Mouse (Mus musculus) midbrain, embryonic 16.5 days (tissue): ENCODE data around the gene Rasgrp2. TPM values are rescaled to one million over a fixed set of nuclear protein-coding genes. Genes with fewer than 3 reads are reported as not detected.

Source experiments
- ATAC-seq: fragments of 200-750 bp; cut with Nextera tagmentation; 2 replicates; pipeline ENCODE4 v1.8.0; 2017; ENCODE audit warnings: moderate TSS enrichment
- H3K27ac ChIP-seq: fragments of 300-500 bp; sonication (generic); 2 replicates; pipeline ENCODE4 v1.5.1; 2014; ENCODE audit warnings: mild to moderate bottlenecking, low read length, mixed read lengths
- H3K27me3 ChIP-seq: fragments of 300-500 bp; sonication (generic); 2 replicates; pipeline ENCODE4 v1.6.1; 2014; ENCODE audit warnings: low read depth, low read length, mixed read lengths; ENCODE audit not compliant: control insufficient read depth, insufficient read depth
- H3K36me3 ChIP-seq: fragments of 300-500 bp; sonication (generic); 2 replicates; pipeline ENCODE4 v1.6.1; 2014; ENCODE audit warnings: mild to moderate bottlenecking, low read length, moderate library complexity, mixed read lengths; ENCODE audit not compliant: control insufficient read depth, insufficient read depth
- H3K4me1 ChIP-seq: fragments of 300-500 bp; sonication (generic); 2 replicates; pipeline ENCODE4 v1.6.1; 2014; ENCODE audit warnings: mild to moderate bottlenecking, low read length, mixed read lengths; ENCODE audit not compliant: control insufficient read depth, insufficient read depth
- H3K4me2 ChIP-seq: fragments of 300-500 bp; sonication (generic); 2 replicates; pipeline ENCODE4 v1.6.1; 2014; ENCODE audit warnings: mild to moderate bottlenecking, low read length, mixed read lengths
- H3K4me3 ChIP-seq: fragments of 300-500 bp; sonication (generic); 2 replicates; pipeline ENCODE4 v1.5.1; 2014; ENCODE audit warnings: low read depth, mild to moderate bottlenecking, low read length, moderate library complexity, mixed read lengths
- H3K9ac ChIP-seq: fragments of 300-500 bp; sonication (generic); 2 replicates; pipeline ENCODE4 v1.6.1; 2014; ENCODE audit warnings: low read depth, low read length, mixed read lengths
- H3K9me3 ChIP-seq: fragments of 300-500 bp; sonication (generic); replicated peaks from 2 replicates; pipeline ENCODE4 v1.6.1; 2014; ENCODE audit warnings: mild to moderate bottlenecking, low read length, mixed read lengths; ENCODE audit not compliant: control insufficient read depth, poor library complexity, severe bottlenecking
- WGBS: fragments of 180-500 bp; shearing (Covaris S2); extraction: QIAGEN DNeasy Blood & Tissue Kit; methylation state at CpG from one replicate; pipeline ENCODE4 v1.1.7; 2014; 5-methylcytosine and 5-hydroxymethylcytosine counted together
- polyA plus RNA-seq: library from polyadenylated mRNA; unstranded; fragments of >200 nt; fragmentation: Nextera tagmentation; extraction: Ambion mirVana; gene quantifications from 2 replicates; pipeline ENCODE4 v1.2.1, GENCODE M21; 2015

Rasgrp2 gene
- polyA plus RNA-seq, 1 experiment from 2014 or later, result 139 TPM

GRCm38 (mm10) chr19:6418984-6419692 is 20.0 kb downstream of the Rasgrp2 start:
- peak; percentile 8 for ATAC-seq
- peak overlapping the region; percentile 86 for H3K9ac ChIP-seq
- H3K4me2 ChIP-seq, result peak overlapping the region; percentile 72
- peak overlapping the region; percentile 96 for H3K27ac ChIP-seq
- H3K4me1 ChIP-seq, result peaks cover 66% of the 10 kb centered on the region
- H3K4me3 ChIP-seq, result peak overlapping the region; percentile 73
- no peaks in the 10 kb centered on the region for H3K36me3 ChIP-seq
- no peaks in the 10 kb centered on the region for H3K9me3 ChIP-seq
- no peaks in the 10 kb centered on the region for H3K27me3 ChIP-seq
- 3% methylated on average over 17 of the region's 23 CpGs for WGBS

DNA sequence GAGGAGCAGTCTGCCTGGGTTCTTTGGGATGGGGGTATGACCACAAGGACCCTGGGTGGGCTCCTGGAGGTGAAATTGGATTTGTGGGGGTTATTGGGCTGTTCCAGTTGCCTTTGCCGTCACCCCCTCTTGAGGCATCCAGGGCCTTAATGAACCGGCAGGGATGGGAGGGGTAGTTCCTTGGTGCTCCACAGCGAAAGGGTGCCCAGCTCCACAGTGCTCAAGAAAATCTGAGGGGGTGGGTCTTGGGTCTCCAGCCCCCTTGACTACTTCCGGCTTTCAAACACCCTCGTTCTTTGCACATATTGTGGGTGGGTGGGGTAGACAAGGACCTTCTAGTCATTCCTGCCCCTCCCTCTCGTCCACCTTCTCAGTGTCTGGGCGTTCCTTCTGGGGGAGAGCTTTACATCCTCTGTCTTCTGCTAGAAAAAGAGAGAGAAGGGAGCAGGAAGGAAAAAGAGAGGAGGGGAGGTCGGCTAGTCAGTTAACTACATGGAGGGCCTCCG is 20.7 kb downstream of the Rasgrp2 start:
- H3K4me3 ChIP-seq, result peak overlapping the region; percentile 73
- peak overlapping the region; percentile 86 for H3K9ac ChIP-seq
- H3K36me3 ChIP-seq, result no peaks in the 10 kb centered on the region
- peak overlapping the region; percentile 72 for H3K4me2 ChIP-seq
- no peaks in the 10 kb centered on the region for H3K9me3 ChIP-seq
- H3K27me3 ChIP-seq, result no peaks in the 10 kb centered on the region
- ATAC-seq, result no peak
- 37% methylated on average over 9 of the region's 9 CpGs for WGBS
- peaks cover 73% of the 10 kb centered on the region for H3K4me1 ChIP-seq
- H3K27ac ChIP-seq, result peak overlapping the region; percentile 96

GRCm38 (mm10) chr19:6420481-6421210 is 21.5 kb downstream of the Rasgrp2 start:
- Histone ChIP-seq H3K4me1 (peaks cover 75% of the 10 kb centered on the region), H3K4me3 (peak overlapping the region; percentile 73), H3K4me2 (peak overlapping the region; percentile 72), H3K9ac (peak overlapping the region; percentile 86), H3K9me3 (no peaks in the 10 kb centered on the region), H3K27ac (peak overlapping the region; percentile 96; the same call in 1 of the 2 replicates), H3K27me3 (no peaks in the 10 kb centered on the region), H3K36me3 (no peaks in the 10 kb centered on the region)
- ATAC-seq, result no peak
- WGBS, result 51% methylated on average over 19 of the region's 19 CpGs

DNA sequence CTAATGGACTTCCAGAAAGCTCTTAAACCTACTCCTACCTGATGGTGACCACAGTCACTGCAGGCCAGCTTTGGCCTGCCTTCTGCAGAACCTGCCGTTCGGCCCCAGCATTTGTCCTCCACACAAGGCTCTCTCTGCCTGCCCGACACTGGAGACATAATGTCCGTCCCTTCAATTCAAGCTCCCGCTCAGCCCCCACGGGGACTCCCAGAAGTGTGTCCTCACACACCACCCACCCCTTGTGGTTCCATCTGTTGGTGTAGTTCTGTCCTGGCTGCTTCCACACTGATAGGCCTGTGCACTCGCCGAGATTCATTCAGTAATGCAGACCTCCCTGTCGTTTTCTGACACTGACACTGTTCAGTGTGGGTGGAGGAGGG is 22.1 kb downstream of the Rasgrp2 start:
- no peak overlapping the region for H3K27ac ChIP-seq
- peak overlapping the region; percentile 53 for H3K9ac ChIP-seq
- WGBS, result 66% methylated on average over 9 of the region's 9 CpGs
- no peaks in the 10 kb centered on the region for H3K9me3 ChIP-seq
- peaks cover 75% of the 10 kb centered on the region for H3K4me1 ChIP-seq
- peak overlapping the region; percentile 72 for H3K4me2 ChIP-seq
- ATAC-seq, result no peak
- no peaks in the 10 kb centered on the region for H3K27me3 ChIP-seq
- H3K36me3 ChIP-seq, result no peaks in the 10 kb centered on the region
- H3K4me3 ChIP-seq, result peak overlapping the region; percentile 73; the same call in 1 of the 2 replicates

DNA sequence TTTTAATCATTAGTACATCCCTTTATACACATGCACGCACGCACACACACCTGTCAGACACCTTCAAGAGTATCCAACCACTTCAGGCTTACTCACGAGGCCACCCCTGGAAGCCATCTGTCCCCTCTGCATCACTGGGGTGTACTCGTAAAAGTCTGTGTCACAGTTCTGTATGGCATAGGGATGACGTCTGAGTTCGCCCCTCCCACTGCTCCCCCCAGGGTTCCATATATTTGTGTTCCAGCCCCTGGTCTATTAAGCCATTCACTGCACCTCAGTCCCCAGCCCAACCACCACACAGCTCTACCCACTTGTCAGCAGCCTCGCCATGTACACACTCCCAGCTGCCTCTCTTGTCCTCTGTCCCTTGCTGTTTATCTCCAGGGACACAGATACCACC is 22.9 kb downstream of the Rasgrp2 start:
- Histone ChIP-seq H3K9me3 (no peaks in the 10 kb centered on the region), H3K27ac (no peak overlapping the region), H3K9ac (no peak overlapping the region), H3K27me3 (no peaks in the 10 kb centered on the region), H3K4me2 (no peak overlapping the region), H3K4me1 (peaks cover 74% of the 10 kb centered on the region), H3K4me3 (no peak overlapping the region), H3K36me3 (no peaks in the 10 kb centered on the region)
- ATAC-seq, result no peak
- WGBS, result 68% methylated on average over 7 of the region's 7 CpGs

GRCm38 (mm10) chr19:6423241-6423640 is 24.1 kb downstream of the Rasgrp2 start:
- Histone ChIP-seq H3K4me3 (no peak overlapping the region), H3K9me3 (no peaks in the 10 kb centered on the region), H3K4me2 (no peak overlapping the region), H3K27me3 (no peaks in the 10 kb centered on the region), H3K4me1 (peaks cover 75% of the 10 kb centered on the region), H3K9ac (no peak overlapping the region), H3K36me3 (no peaks in the 10 kb centered on the region), H3K27ac (no peak overlapping the region)
- WGBS, result 86% methylated on average over 16 of the region's 16 CpGs
- ATAC-seq, result no peak

DNA sequence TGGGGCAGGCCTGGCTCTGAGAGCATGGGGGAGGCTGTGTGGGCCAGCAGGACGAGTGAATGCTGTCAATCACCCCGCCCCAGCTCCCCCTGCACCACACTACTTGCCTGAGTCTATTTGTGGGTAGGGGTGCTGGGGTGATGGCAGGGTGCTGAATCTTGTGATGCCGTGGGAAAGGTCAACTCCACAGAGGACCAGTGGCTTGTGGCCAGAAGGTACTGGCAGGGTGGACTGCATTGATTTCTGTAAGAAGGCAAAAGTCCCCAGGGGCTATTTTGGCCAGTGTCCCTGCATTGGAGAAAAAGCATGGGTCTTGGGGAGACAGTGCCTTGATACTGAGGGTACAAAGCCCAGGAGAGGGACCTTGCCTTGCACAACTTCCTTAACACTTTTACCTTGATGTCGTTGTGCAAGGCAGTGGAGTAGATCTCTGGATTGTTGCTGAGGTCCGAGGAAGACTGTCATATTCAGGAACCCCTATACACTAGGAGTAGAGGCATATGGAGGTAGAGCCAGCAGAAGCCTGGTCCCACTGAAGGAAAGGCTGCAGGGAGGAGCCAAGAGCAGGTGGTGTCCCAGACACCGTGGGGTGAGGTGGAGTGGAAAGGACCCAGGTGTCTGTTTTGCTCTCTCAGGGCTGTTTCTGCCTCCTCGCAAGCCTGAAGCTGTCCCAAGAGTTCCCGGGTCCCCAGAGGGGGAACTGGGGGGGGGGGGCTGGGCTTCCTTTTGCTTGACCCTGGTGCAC is 25.2 kb downstream of the Rasgrp2 start:
- WGBS, result 57% methylated on average over 8 of the region's 8 CpGs
- H3K9me3 ChIP-seq, result no peaks in the 10 kb centered on the region

DNA sequence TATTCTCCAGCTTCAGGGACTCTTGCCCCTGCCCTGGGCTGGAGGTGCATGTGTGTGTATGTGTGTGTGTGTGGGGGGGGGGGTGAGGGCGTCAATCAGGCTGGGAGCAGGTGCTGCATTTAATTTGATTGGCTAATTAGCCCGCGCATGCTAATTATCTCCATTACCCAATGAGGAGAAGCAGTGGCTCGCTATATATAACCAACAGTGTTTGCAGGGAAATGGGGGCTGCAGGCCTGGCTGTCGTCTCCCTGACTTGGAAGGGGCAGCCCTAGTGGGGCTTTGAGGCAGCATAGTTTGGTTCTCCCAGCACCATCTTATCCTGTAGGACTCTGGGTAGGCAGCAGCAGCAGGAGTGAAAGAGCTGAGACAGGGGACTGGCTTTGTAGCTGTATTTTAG is 26.5 kb downstream of the Rasgrp2 start:
- 35% methylated on average over 5 of the region's 5 CpGs for WGBS
- H3K36me3 ChIP-seq, result no peaks in the 10 kb centered on the region; the same call in 1 of the 2 replicates
- no peak overlapping the region for H3K4me2 ChIP-seq
- H3K4me1 ChIP-seq, result peaks cover 87% of the 10 kb centered on the region
- no peaks in the 10 kb centered on the region for H3K27me3 ChIP-seq
- H3K9ac ChIP-seq, result 0 out of 2 replicates have a peak overlapping the region, but pooled peaks have one; percentile 3
- H3K4me3 ChIP-seq, result no peak overlapping the region
- no peak overlapping the region for H3K27ac ChIP-seq
- no peak for ATAC-seq
- no peaks in the 10 kb centered on the region for H3K9me3 ChIP-seq

More for the DNA sequence above, 25.2 kb downstream of the Rasgrp2 start:
- no peaks in the 10 kb centered on the region; the same call in 1 of the 2 replicates for H3K36me3 ChIP-seq
- H3K9ac ChIP-seq, result no peak overlapping the region
- peaks cover 86% of the 10 kb centered on the region for H3K4me1 ChIP-seq
- no peak for ATAC-seq
- H3K4me3 ChIP-seq, result no peak overlapping the region
- H3K4me2 ChIP-seq, result no peak overlapping the region
- H3K27me3 ChIP-seq, result no peaks in the 10 kb centered on the region
- H3K27ac ChIP-seq, result no peak overlapping the region
